Mouse (Mus musculus): ENCODE results near the gene Mxi1. TPM values are rescaled to one million over a fixed set of nuclear protein-coding genes. Genes with fewer than 3 reads are reported as not detected.

Mxi1 gene
- total and polyA plus RNA-seq, 3 experiments = 10.6 to 19.9 (median 18.9) TPM

DNA sequence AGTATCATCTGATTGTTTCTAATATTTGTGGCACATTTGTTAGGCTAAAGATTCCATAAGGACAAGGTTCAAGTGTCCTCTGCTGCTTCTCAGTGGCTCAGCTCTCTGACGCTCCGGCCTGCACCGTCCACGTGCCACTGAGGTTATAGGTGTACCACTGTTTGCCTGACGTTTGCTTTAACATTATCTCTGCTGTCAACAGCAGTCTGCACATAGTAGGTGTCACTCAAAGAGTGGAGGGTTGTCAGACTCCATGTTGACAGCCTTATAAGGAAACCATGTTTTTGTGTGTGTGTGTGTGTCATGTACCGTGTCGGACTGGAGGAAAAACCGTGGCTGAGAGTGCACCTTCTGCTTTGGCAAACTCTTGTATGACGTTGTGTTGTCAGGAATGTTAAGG, 24.9 kb downstream of the Mxi1 start:
- Histone ChIP-seq H3K4me1 (ENCODE audit: control insufficient read depth in 1 of 2, insufficient read depth in 2 of 2) (peaks cover 2 to 6% of the 10 kb centered on the region in 2 experiments; a peak in 3 of 4 replicates), H3K36me3 (replicated peaks in 1 of 2; ENCODE audit: control insufficient read depth in 1 of 2, insufficient read depth in 1 of 2, low read length in 1 of 2) (peaks cover 3 to 30% of the 10 kb centered on the region in 2 experiments), H3K27ac (ENCODE audit: insufficient read depth, low read depth) (no peak overlapping the region), H3K9me3 (replicated peaks; ENCODE audit: low read length) (peaks cover 2% of the 10 kb centered on the region), H3K27me3 (replicated peaks) (no peaks in the 10 kb centered on the region), H3K79me2 (replicated peaks; ENCODE audit: control insufficient read depth, extremely low read depth, insufficient read depth, poor library complexity, severe bottlenecking) (0 out of 2 replicates have a peak, but pooled peaks cover 2% of the 10 kb centered on the region), H3K9ac (ENCODE audit: insufficient read depth, low read depth) (no peak overlapping the region), H3K4me3 (replicated peaks in 1 of 3; ENCODE audit: low read depth in 2 of 3, low read length in 2 of 3, poor library complexity in 1 of 3) (no peak overlapping the region), H3K4me2 (ENCODE audit: insufficient read depth, low read depth, poor library complexity, severe bottlenecking) (no peak overlapping the region)
- no peak for TF ChIP-seq IRF4 (IDR thresholded peaks at IDR 0.05; ENCODE audit: low read depth, low read length)
- no peak for TF ChIP-seq PAX5 (IDR thresholded peaks at IDR 0.05; ENCODE audit: low read length)
- no peak for TF ChIP-seq RAD21 (IDR thresholded peaks at IDR 0.05; ENCODE audit: low read depth, low read length)
- no peak for TF ChIP-seq E2F4 (IDR thresholded peaks at IDR 0.05; ENCODE audit: insufficient replicate concordance, low read depth, low read length)
- no peak for TF ChIP-seq MXI1 (IDR thresholded peaks at IDR 0.05; ENCODE audit: low read depth, low read length)
- TF ChIP-seq CTCF (conservative IDR thresholded peaks at IDR 0.05 in 1 of 2, IDR thresholded peaks at IDR 0.05 in 1 of 2; ENCODE audit: low read depth in 2 of 2, low read length in 2 of 2) = no peak
- no peak for DNase-seq (ENCODE audit: extremely low read depth)
- in situ Hi-C loops (cut with MboI; ENCODE audit: low pct_ligation_motif_present, low pct_unique_long_range_greater_than_20kb, low sequenced_read_pairs) (loop anchor here (25.0 kb wide), 1 partner anchor 323 kb away; no protein-coding TSS in a partner anchor), dilution Hi-C loops (cut with MboI; ENCODE audit: extremely low pct_ligation_motif_present, extremely low pct_unique_long_range_greater_than_20kb, low sequenced_read_pairs) (no loop called here)

DNA sequence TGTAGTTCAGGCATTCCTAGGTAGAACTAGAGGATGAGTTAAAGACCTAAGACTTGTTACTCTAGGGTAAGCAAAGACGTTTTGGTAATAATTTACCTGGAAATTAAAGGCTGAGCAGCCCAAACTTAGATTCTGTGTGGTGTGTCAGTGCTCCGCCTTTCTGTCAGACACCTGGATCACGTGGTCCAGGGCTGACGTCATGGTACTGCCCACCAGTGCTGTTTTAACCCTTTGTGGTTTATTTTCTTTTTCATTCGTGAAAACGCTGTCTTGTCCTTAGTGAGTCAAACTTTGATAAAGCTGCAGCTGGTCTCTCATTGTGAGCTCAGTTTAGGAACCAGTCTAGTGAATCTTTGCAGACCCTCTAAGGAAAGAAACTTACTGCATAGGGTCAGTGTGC, 30.1 kb downstream of the Mxi1 start:
- DNase-seq (ENCODE audit: extremely low read depth) = peak; percentile 72
- Histone ChIP-seq H3K27ac (ENCODE audit: insufficient read depth, low read depth) (no peak overlapping the region), H3K4me1 (ENCODE audit: control insufficient read depth in 1 of 2, insufficient read depth in 2 of 2) (peaks cover 2 to 11% of the 10 kb centered on the region in 2 experiments; a peak in 3 of 4 replicates), H3K9me3 (replicated peaks; ENCODE audit: low read length) (peaks cover 2% of the 10 kb centered on the region), H3K79me2 (replicated peaks; ENCODE audit: control insufficient read depth, extremely low read depth, insufficient read depth, poor library complexity, severe bottlenecking) (0 out of 2 replicates have a peak, but pooled peaks cover 2% of the 10 kb centered on the region), H3K36me3 (replicated peaks in 1 of 2; ENCODE audit: control insufficient read depth in 1 of 2, insufficient read depth in 1 of 2, low read length in 1 of 2) (peaks cover 0 to 15% of the 10 kb centered on the region in 2 experiments), H3K4me2 (ENCODE audit: insufficient read depth, low read depth, poor library complexity, severe bottlenecking) (peak overlapping the region; percentile 71), H3K9ac (ENCODE audit: insufficient read depth, low read depth) (no peak overlapping the region), H3K4me3 (replicated peaks in 1 of 3; ENCODE audit: low read depth in 2 of 3, low read length in 2 of 3, poor library complexity in 1 of 3) (peak overlapping the region in 1 of 3 experiments; percentile 36), H3K27me3 (replicated peaks) (no peaks in the 10 kb centered on the region)
- TF ChIP-seq USF1 (IDR thresholded peaks at IDR 0.05; ENCODE audit: low read depth, low read length) = peak; percentile 89
- peak; percentile 26; the same call in 1 of the 2 replicates for TF ChIP-seq BHLHE40 (IDR thresholded peaks at IDR 0.05; ENCODE audit: low read depth, low read length)
- peak; percentile 94 for TF ChIP-seq USF2 (conservative IDR thresholded peaks at IDR 0.05; ENCODE audit: low read depth, low read length)
- TF ChIP-seq SIN3A (IDR thresholded peaks at IDR 0.05; ENCODE audit: low read length) = no peak
- peak; percentile 36; the same call in 1 of the 2 replicates for TF ChIP-seq ETS1 (conservative IDR thresholded peaks at IDR 0.05; ENCODE audit: low read depth, low read length)
- TF ChIP-seq ZNF384 (IDR thresholded peaks at IDR 0.05; ENCODE audit: low read depth, low read length) = no peak
- TF ChIP-seq JUN (IDR thresholded peaks at IDR 0.05; ENCODE audit: insufficient read depth, low read depth, low read length) = peak; percentile 94
- TF ChIP-seq MAZ (IDR thresholded peaks at IDR 0.05; ENCODE audit: low read depth, low read length) = no peak
- TF ChIP-seq CHD2 (IDR thresholded peaks at IDR 0.05; ENCODE audit: low read length) = no peak
- peak; percentile 93 for TF ChIP-seq JUND (conservative IDR thresholded peaks at IDR 0.05; ENCODE audit: low read depth, low read length)
- peak; percentile 93 for TF ChIP-seq MAX (IDR thresholded peaks at IDR 0.05; ENCODE audit: low read length)
- TF ChIP-seq ZKSCAN1 (IDR thresholded peaks at IDR 0.05; ENCODE audit: borderline replicate concordance, low read depth, low read length) = no peak
- in situ Hi-C loops (cut with MboI; ENCODE audit: low pct_ligation_motif_present, low pct_unique_long_range_greater_than_20kb, low sequenced_read_pairs) = loop anchor here (25.0 kb wide), 1 partner anchor 328 kb away; no protein-coding TSS in a partner anchor
- dilution Hi-C loops (cut with MboI; ENCODE audit: extremely low pct_ligation_motif_present, extremely low pct_unique_long_range_greater_than_20kb, low sequenced_read_pairs) = no loop called here

Data from CH12.LX (cell line).